Mouse (Mus musculus): ENCODE results near the gene Otulinl.
A peak's percentile ranks its signal among the peaks of the same experiment; 100 is the strongest.
"Not testable (repeated sequence)": the region's sequence is repeated elsewhere in the genome, so short reads cannot be mapped to it uniquely, and the experiment has no call there.

Gene Otulinl

DNA sequence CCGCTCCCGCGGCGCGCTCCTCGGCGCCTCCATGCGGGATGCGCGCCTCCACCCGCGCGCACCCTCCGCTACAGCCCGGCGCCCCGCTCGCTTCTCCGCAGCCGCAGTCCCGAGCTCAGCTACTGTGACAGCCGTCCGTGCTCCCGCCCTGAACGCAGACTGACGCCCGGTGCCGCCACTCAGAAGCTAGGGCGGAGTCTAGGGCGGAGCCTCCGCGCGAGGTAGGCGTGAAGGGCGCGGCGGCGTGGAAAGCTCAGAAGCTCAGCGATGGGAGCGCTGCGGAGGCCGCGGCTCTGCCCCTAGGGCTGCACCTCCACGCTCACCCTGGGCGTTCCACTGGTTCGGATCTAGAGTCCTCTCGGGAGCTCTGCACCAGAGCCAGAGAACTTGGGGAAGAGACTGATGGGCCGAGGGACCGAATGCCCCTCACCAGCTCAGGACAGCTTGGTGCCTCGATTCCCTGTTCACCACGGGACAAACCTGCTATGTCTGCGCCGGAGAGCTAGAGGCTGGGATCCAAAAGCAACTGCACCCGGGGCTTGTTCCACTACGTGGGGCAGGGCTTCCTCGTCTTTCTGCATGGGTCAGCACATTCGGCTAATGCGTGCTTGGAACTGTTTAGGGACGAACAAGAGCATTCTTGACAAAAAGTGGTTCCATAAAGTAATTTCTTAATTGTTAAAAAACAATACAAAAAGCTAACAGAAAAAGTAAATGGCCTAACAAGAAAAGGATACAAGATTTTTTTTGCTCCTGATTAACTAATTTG lies at the start of gene Otulinl:
TSS of gene Otulinl (minus strand) at position 161 of the 769 bp plus-strand sequence.
- DNase-seq, result peak; percentile 91

DNA sequence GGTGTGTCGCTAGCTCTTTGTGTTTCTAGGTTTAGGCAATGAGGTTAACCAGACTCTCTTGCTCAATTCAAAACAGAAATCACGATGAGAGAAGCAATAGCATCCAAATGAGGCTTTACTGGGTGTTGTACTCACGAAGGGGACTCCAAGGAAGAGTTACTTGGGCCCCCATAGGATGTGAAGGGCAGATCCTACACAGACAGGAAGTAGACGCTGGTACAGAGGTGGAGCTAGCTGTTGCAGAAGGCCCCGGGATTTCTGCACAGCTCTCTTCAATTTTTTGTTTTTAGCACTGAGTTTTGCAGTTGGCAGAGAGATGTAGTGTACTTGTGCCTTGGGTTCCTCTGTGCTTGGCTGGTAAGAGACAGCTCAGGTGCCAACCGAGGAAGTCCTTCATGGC lies 44.8 kb upstream of the Otulinl start:
- DNase-seq, result no peak

DNA sequence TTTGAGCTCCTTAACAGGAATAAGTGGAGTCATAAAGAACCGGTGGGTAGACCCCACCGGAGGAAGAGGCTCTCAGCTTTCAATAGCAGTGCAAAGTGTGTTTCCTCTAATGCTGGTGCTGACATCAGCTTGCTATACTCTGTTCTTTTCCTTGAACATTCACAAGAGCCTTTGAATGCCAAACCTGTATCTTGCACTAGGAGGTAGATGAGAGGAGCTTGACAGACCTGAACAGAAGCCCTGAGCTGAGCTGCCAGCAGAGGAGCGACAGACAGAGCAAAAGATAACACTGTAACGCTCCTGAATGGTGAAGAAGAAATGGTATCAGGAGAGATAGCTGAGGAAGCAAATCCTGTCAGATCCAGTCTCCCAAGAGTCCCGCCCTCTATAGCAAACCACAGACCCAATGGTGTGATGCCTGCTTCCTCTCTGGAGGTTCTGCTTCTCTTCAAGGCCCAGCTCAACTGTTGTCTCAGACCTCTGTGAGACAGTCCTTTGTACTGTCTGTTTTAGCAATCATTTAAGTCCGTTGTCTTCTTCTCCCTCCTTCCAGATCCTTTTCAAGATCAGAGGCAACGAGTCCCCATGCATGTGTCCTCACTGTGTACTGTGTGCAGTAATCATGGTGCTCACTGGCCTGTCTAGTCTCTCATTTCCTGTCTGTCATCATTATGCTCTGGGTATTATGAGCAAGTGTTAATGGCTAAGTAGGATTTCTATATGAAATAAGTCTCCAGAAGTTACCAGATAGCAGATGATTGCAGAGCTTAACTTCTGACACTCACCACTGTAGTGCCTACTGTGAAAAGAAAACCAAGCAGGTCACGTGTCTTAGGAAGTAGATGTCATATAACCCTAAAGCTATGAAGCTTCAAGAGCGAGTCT lies 43.7 kb upstream of the Otulinl start:
- no peak for DNase-seq

DNA sequence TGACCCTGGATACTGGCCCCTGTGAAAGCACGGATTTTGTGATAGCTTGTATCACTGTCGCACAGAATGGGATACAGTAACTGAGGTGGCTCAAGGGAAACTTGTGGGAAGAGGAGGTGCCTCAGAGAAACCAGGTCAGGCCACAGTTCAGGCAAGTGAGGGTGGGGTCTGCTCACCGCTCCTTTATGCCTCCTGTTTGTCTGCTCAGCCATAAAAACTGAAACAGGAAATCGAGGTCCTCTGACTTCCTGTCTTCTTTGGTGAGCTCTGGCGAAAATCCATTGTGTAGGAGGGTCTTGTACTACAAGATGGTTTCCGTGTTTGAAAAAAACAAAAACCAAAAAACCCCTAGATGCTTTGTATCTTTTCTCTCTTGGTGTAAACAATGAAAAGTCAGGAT lies 42.9 kb upstream of the Otulinl start:
- DNase-seq, result no peak

GRCm38 (mm10) chr15:27723746-27724145 lies 42.4 kb upstream of the Otulinl start:
- no peak for DNase-seq

- not testable (repeated sequence) for DNase-seq
Observed at GRCm38 (mm10) chr15:27720297-27720696, 38.9 kb upstream of the Otulinl start.

DNA sequence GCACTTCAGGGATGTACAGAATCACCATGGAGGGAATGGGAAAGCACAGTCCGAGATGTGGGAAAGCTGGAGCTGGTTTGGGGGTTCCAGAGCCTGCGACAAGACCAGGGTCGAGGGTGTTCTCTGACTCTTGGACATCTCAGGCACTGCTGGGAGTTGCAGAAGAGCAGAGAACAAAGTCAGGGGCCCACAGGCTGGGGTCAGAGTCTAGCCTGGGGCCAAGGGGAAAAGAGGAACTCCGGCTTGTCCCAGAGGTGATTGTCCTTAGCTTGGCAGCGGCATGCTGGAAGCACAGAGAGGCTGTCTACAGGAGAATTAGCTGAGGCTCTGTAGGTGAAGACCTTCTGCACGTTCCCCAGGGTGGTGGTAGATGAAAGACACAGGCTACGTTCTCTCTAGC lies 37.3 kb upstream of the Otulinl start:
- DNase-seq, result no peak

DNA sequence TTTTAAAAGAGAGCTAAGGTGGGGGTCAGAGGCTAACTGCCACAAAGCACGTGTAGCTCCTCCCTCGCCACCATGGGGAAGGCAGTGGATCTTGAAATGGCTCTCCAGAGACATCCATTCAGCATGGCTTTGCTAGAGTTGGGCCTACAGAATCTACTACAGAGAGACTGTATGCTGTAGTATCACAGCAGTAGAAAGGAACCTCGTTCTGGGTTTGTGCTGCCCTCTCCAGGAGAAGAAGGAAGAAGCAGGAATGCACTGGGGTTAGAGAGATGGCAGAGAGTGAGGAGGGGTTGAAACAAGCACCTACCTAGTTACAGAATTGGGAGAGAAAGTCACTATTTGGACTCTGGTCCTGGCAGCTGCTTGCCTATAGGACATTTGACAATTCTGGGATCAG lies 34.0 kb upstream of the Otulinl start:
- DNase-seq, result no peak

GRCm38 (mm10) chr15:27710698-27711097 lies 29.3 kb upstream of the Otulinl start:
- DNase-seq, result no peak

- no peak for DNase-seq
Observed at GRCm38 (mm10) chr15:27708968-27709612, 27.7 kb upstream of the Otulinl start.

DNA sequence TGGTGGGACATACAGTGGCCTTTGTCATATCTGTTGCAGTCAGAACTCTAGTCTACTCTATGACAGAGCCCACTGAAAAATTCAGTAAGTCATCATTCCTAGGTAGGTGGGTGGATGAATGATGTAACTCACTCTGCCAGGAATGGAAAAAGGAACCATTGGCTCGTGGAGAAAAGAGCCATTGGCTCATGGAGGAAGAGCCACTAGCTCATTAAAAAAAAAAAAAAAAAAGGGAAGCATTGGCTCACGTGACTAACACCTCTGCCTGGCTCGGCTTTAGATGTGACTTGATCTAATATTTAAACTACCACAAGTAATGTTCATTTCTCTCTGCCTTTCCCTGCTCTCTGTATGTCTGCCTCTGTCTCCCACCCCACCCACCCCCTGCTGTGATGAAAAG lies 27.1 kb upstream of the Otulinl start:
- DNase-seq, result no peak

- DNase-seq, result no peak
Observed at GRCm38 (mm10) chr15:27702972-27703313, 21.6 kb upstream of the Otulinl start.

DNA sequence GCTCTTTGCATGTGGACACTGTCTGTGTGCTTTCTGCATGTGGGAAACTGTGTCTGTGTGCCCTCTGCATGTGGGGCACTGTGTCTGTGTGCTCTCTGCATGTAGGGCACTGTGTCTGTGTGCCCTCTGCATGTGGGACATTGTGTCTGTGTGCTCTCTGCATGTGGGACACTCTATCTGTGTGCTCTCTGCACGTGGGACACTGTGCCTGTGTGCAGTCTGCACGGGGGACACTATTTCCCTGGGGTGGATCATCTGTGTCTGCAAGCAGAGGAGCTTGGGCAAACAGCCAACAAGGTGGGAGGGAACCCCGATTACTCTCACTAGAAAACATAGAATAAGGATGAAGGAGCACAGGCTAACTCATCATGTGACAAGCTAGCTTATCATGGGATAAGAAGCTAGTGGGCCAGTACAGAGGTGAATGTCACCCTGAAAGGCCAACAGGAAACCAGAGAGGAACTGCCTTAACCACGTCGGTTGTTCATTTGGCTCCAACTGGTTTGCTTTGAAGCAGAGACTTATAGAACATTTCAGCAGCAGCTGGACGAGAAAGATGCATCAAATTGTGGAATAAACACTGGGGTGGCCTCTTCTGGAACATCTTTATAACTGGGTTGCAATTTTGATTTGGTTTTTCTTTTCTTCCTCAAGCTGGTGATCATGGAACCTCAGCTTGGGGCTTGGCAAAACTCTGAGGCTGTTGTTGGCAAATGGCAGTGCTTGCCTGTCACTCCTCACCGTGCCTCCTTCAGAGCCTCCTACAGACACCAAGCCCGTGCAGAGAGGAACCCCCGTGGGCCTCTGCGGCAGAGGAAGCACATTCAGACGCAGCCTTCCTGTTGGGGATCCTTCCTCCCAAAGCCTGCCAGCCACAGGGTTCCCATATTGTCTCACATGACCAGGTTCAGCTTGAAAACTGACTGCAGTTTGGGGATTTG lies 20.9 kb upstream of the Otulinl start:
- no peak for DNase-seq

DNA sequence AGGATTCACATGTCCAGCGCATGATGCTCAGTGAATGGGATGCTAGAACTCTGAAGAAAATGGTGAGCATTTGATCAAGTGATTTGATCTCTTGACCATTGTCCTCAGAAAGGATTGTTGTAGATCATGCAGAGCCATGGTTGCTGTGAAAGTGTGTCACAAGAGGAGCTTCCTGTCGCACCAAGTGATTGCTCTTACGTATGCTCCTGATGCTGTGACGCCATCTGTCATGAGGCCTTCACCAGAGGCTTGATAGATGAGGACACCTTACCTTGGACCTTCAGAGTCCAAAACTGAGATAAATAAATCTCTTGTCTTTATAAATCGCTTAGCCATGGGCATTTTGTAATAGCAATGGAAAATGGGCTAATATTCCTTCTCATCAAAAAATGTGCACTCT lies 16.3 kb upstream of the Otulinl start:
- DNase-seq, result no peak

- DNase-seq, result no peak
Observed at GRCm38 (mm10) chr15:27693235-27693634, 11.9 kb upstream of the Otulinl start.

DNA sequence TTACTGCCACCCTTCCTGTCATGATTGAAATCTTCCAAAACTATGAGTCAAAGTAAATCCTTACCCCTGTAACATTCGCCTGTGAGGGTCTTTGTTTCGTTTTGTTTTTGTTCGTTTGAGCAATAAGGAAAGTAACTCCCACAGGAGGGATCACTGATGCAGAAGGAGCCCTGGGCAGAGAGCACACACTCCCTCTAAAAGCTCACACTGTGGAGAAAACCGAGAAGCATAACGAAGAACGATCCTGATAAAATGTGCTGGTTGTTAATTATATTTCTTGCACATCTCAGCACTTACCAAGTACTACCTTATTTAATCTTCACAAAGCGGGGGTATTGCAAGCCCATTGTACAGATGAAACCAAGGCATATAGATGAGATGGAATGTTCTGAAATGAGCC lies 10.8 kb upstream of the Otulinl start:
- no peak for DNase-seq

GRCm38 (mm10) chr15:27691213-27691612 lies 9.8 kb upstream of the Otulinl start:
- no peak for DNase-seq

- no peak for DNase-seq
Observed at GRCm38 (mm10) chr15:27688041-27688651, 6.8 kb upstream of the Otulinl start.

- no peak for DNase-seq
Observed at GRCm38 (mm10) chr15:27684813-27685212, 3.4 kb upstream of the Otulinl start.

GRCm38 (mm10) chr15:27683206-27683605 lies 1.8 kb upstream of the Otulinl start:
- no peak for DNase-seq

GRCm38 (mm10) chr15:27682619-27683018 lies 1.2 kb upstream of the Otulinl start:
- DNase-seq, result no peak

DNA sequence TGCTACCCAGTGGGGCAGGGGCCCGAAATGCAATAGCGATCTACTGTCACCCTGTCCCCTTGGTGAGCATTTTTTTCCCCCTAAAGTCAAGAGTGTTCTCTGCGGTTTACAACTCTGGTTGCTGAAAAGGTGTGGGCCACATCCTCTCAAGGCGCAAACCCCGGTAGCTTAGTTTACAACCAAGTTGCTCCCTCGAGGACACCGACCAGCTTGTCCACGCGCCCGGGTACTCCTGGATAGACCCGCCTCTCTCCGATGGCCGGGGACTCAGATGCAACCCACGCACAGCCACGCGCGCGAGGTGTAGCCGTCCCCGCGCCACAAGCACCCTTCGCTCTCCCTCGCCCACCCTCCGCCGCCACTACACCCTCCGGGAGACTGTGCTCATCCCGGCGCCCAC lies 382 bp downstream of the Otulinl start:
- no peak for DNase-seq
